Mouse (Mus musculus): ENCODE measurements around the gene Actr10.

The Actr10 gene

GRCm38 (mm10) chr12:70937571-70938384, at the start of gene Actr10:
Gene Actr10 (plus strand): TSS chr12:70937857.
- peak; percentile 97 for DNase-seq

- DNase-seq = no peak
Observed at GRCm38 (mm10) chr12:70890405-70890804, 47.3 kb upstream of the Actr10 start.

- no peak for DNase-seq
Observed at GRCm38 (mm10) chr12:70890874-70891470, 46.7 kb upstream of the Actr10 start.

GRCm38 (mm10) chr12:70895275-70895674, 42.4 kb upstream of the Actr10 start:
- no peak for DNase-seq

- DNase-seq = no peak
Observed at GRCm38 (mm10) chr12:70896068-70896467, 41.6 kb upstream of the Actr10 start.

GRCm38 (mm10) chr12:70897434-70897833, 40.2 kb upstream of the Actr10 start:
- DNase-seq = peak in 1 of 2 experiments; percentile 9

GRCm38 (mm10) chr12:70898450-70898849, 39.2 kb upstream of the Actr10 start:
- peak in 1 of 2 experiments; percentile 13 for DNase-seq

GRCm38 (mm10) chr12:70904471-70904870, 33.2 kb upstream of the Actr10 start:
- DNase-seq = no peak

- DNase-seq = no peak
Observed at GRCm38 (mm10) chr12:70906867-70907266, 30.8 kb upstream of the Actr10 start.

GRCm38 (mm10) chr12:70907651-70908050, 30.0 kb upstream of the Actr10 start:
- DNase-seq = no peak

GRCm38 (mm10) chr12:70908076-70908475, 29.6 kb upstream of the Actr10 start:
- no peak for DNase-seq

- peak; percentile 82 to 83 for DNase-seq
Observed at GRCm38 (mm10) chr12:70910241-70910720, 27.4 kb upstream of the Actr10 start.

- DNase-seq = peak; percentile 80 to 81
Observed at GRCm38 (mm10) chr12:70911029-70911428, 26.6 kb upstream of the Actr10 start.

- DNase-seq = peak; percentile 23 to 32
Observed at GRCm38 (mm10) chr12:70911676-70912379, 25.8 kb upstream of the Actr10 start.

GRCm38 (mm10) chr12:70913429-70913828, 24.2 kb upstream of the Actr10 start:
- peak; percentile 90 to 91 for DNase-seq

GRCm38 (mm10) chr12:70914387-70914786, 23.3 kb upstream of the Actr10 start:
- DNase-seq = peak; percentile 59 to 62

GRCm38 (mm10) chr12:70929781-70930180, 7.9 kb upstream of the Actr10 start:
- no peak for DNase-seq

GRCm38 (mm10) chr12:70937150-70937549, 507 bp upstream of the Actr10 start:
- DNase-seq = no peak

GRCm38 (mm10) chr12:70940806-70941205, 3.1 kb downstream of the Actr10 start:
- DNase-seq = no peak

GRCm38 (mm10) chr12:70944181-70944580, 6.5 kb downstream of the Actr10 start:
- no peak for DNase-seq

GRCm38 (mm10) chr12:70946585-70947256, 9.1 kb downstream of the Actr10 start:
- DNase-seq = no peak

- DNase-seq = no peak
Observed at GRCm38 (mm10) chr12:70958640-70959039, 21.0 kb downstream of the Actr10 start.

GRCm38 (mm10) chr12:70967581-70967980, 29.9 kb downstream of the Actr10 start:
- DNase-seq = no peak

Measured in B cell, adult 2 months (primary cell).